Mouse (Mus musculus): ENCODE measurements around the gene Orai3.
"Not testable (repeated sequence)": the region's sequence is repeated elsewhere in the genome, so short reads cannot be mapped to it uniquely, and the experiment has no call there.

Gene Orai3

GRCm38 (mm10) chr7:127765756-127766155 is 3.9 kb upstream of the Orai3 start:
- DNase-seq, result peak in 1 of 2 experiments; percentile 34

GRCm38 (mm10) chr7:127766851-127767609 is 2.6 kb upstream of the Orai3 start:
- no peak for DNase-seq

GRCm38 (mm10) chr7:127767671-127768345 is 1.8 kb upstream of the Orai3 start:
- DNase-seq, result no peak

GRCm38 (mm10) chr7:127768346-127768996 is 1.1 kb upstream of the Orai3 start:
- peak in 1 of 2 experiments; percentile 33 for DNase-seq

- DNase-seq, result peak; percentile 97
These were observed 520 bp upstream of the Orai3 start for GRCm38 (mm10) chr7:127768997-127769593.

- peak in 1 of 2 experiments; percentile 39 for DNase-seq
These were observed 657 bp downstream of the Orai3 start for GRCm38 (mm10) chr7:127770039-127770905.

- DNase-seq, result no peak
These were observed 1.6 kb downstream of the Orai3 start for GRCm38 (mm10) chr7:127771262-127771661.

GRCm38 (mm10) chr7:127772080-127772479 is 2.5 kb downstream of the Orai3 start:
- DNase-seq, result no peak

- no peak for DNase-seq
These were observed 2.9 kb downstream of the Orai3 start for GRCm38 (mm10) chr7:127772557-127772956.

GRCm38 (mm10) chr7:127773664-127774384 is 4.2 kb downstream of the Orai3 start:
- peak; percentile 82 to 90 for DNase-seq

- DNase-seq, result not testable (repeated sequence)
These were observed 6.2 kb downstream of the Orai3 start for GRCm38 (mm10) chr7:127775837-127776236.

GRCm38 (mm10) chr7:127776426-127776825 is 6.8 kb downstream of the Orai3 start, which contains the start of gene Setd1a:
Gene Setd1a, plus strand, starts transcription at chr7:127776670.
- DNase-seq, result peak; percentile 95

- DNase-seq, result peak; percentile 99
These were observed 7.4 kb downstream of the Orai3 start for GRCm38 (mm10) chr7:127776878-127777473.

- DNase-seq, result peak; percentile 78 to 84
These were observed 8.1 kb downstream of the Orai3 start for GRCm38 (mm10) chr7:127777474-127778266.

- DNase-seq, result no peak
These were observed 8.7 kb downstream of the Orai3 start for GRCm38 (mm10) chr7:127778350-127778749.

GRCm38 (mm10) chr7:127785308-127785707 is 15.7 kb downstream of the Orai3 start, which contains the start of gene Gm49388:
Gene Gm49388, plus strand, starts transcription at chr7:127785608.
- DNase-seq, result no peak

GRCm38 (mm10) chr7:127797076-127797845 is 27.6 kb downstream of the Orai3 start:
- DNase-seq, result no peak

GRCm38 (mm10) chr7:127798591-127798990 is 29.0 kb downstream of the Orai3 start:
- no peak for DNase-seq

GRCm38 (mm10) chr7:127799211-127799610 is 29.6 kb downstream of the Orai3 start:
- no peak for DNase-seq

Measured in kidney, postnatal 4 days (tissue).